Mouse (Mus musculus) liver, adult (tissue): Measurements from ENCODE around the gene Traip.

ENCODE experiments used
- GATA4 ChIP-seq: IDR thresholded peaks from 2 replicates; pipeline ENCODE4 v1.6.1; 2014; ENCODE audit warnings: mild to moderate bottlenecking, low read length; ENCODE audit not compliant: insufficient replicate concordance

Traip gene

DNA sequence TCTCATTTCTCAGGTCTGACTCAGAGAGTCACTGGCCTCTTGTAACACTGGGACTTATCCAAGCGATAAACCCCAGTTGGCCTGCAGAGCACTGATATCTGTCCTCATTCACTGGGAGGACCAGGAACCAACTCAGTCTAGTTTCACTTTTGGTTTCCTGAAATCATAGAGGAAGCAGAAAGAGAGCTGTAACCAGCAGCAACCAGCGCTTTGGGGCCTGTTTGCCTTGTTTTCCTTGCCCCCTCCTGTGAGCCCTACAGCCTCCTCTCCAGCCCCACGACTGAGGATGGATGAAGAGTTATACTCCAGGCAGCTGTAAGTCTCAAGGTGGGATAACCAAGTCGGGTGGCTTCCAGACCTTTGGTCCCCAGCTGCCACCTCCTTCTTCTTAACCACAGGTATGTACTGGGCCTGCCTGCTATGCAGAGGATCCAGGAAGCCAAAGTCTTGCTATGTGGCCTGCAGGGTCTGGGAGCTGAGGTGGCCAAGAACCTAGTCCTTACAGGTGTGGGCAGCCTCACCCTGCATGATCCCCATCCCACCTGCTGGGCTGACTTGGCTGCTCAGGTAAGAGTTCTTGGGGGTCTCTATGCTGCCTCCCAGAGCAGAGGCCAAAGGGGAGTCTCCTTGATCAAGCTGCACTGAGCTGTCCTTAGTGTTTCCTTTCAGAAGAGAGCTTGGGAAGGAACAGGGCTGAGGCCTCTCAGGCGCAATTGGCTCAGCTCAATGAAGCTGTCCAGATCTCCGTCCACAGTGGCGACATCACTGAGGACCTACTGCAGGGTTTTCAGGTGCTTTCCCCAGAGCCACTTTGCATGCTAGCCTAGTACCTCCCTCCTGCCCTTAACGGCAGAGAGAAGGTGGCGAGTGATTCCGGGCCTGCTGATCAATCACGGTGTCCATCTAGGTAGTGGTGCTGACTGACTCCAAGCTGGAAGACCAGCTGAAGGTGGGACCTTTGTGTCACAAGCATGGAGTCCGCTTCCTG is 25.8 kb downstream of the Traip start, which contains the start of gene Uba7:
TSS of gene Uba7 (plus strand) at position 107 of the 988 bp plus-strand sequence.
- peak; percentile 97 for TF ChIP-seq GATA4

DNA sequence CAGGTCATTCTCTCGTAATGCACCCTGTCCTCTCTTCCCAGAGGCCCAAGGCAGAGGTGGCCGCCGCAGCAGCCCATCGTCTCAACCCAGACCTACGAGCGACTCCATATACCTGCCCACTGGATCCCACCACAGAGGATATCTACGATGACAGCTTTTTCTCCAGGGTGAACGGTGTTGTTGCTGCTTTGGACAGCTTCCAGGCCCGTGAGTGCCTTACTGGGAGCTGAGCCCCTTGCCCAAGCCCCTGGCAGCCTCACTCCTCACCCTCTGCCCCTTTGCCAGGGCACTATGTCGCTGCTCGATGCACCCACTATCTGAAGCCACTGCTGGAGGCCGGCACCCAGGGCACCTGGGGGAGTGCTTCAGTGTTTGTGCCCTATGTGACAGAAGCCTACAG is 28.9 kb downstream of the Traip start:
- no peak for TF ChIP-seq GATA4

DNA sequence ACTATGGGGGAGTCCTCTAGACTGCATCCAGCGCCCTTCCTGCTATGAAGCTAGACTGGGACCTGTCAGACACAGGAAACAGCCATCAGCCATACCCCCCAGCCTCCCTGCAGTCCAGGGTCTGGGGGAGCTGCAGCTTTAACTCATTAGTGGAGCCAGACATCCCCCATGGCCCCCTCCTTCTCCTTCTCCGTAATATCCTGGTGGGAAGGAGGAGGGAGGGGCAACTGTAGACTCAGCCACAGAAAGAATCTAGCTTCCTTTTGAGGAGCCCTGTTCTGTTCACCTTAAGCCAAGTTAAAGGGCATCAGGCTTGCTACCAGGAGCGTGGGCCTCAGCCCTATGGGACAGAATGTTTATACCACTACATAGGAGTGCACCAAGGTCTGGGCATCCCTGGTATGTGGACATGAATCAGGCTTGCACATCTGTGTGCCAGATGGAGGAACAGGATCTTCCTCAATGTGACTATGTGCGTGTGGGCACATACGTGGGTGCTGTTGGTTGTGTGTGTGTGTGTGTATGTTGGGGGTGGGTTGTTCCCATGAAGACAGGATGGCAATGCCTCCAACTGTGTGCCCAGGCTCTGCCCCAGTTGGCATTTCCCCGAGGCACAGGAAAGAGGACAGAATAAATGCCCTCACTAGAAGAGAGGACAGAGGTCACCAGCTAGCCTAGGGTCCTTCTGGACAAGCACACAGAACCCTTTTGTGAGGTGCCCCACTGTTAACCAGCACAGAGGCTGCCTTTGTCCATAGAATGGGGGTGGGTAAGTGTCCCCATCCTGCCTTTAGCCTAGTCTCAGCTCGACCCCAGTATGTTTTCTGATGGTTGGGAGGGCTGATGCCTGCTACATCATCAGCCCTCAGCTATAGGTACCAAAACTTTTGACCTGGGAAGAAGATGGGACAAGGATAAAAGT is 32.0 kb downstream of the Traip start:
- no peak for TF ChIP-seq GATA4

DNA sequence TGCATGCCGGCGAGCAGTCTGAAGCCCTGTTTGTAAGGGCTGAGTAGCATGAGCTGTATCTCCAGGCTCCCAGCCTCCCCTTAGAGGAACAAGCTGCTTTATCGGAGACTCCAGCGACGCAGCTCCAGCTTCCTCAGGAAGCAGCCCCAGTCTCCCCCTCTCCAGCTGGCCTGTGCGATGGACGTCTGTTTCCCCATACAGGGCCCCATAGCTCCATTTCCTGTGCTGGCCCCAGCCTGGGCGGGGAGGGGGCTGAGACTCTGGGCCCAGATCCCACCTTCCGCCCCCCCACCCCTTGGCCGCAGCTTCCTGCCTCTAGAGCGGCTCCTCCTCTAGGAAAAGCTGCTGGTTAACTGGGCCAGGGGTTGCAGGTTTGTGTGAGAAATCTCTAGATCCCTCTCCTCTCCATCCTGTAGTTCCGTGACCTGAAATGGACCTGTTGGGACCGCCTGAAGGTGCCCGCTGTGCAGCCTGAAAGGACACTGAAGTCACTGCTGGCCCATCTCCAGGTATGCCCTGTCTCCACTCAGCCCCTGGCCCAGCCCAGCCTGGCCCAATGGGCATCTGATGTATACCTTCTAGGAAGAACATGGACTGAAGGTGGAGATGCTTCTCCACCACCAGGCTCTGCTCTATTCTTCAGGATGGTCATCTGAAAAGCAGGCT is 32.9 kb downstream of the Traip start, which contains the start of gene Gm20661:
TSS of gene Gm20661 (plus strand) at position 378 of the 666 bp plus-strand sequence.
- peak; percentile 93; the same call in 1 of the 2 replicates for TF ChIP-seq GATA4

DNA sequence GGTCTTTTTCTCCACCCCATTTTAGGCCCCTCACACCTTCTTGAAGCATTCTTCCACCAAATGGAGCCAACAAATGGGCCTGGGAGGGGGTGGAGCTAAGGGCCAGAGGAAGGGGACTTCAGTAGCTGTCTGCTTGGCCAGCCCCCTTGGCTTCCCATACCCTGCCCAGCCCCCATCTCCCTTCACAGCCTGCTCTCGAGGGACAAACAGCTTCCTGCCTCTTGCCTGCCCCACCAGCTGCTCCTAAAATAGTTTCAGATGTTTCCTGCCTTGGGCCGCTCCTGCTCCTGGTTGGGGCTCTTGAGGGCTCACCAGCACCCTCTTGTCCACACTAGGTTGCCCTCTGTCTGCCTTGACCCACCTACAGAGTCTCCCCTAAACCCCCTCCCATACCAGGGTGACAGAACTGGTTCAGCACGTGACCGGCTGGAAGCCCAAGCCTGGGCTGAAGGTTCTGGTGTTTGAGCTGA is 33.5 kb downstream of the Traip start:
- TF ChIP-seq GATA4 = no peak

DNA sequence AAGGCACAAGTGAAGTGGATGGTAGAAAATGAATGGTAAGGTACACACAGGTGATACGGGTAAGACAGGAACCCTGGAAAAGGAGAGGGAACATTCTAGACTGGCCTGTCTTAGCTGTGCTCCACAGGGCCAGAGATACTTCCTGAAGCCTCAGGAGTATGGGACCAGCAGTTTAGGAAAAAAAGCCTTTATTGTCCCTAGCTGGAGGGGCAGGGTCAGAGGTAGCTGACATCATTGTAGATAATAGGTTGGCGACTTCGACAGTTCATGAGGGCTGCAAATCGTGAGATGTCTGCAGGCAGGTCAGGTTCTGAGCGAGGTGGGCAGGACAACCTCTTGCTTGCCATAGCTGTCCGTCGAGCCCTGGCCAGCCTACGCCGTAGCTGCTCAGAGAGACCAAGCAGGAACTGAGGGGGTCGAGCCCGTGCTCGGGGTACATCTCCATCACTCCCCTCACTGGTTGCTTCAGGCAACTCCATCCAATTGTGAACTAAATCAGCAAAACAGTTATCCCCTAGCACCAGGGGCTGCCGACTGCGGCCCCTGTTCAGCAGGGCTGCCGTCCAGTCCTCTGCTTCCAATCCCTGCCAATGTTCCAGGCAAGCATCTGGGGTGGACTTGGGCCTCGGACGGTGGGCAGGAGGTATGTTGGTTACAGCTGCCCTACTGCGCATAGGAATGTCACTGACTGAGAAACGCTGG is 34.3 kb downstream of the Traip start:
- TF ChIP-seq GATA4 = no peak

DNA sequence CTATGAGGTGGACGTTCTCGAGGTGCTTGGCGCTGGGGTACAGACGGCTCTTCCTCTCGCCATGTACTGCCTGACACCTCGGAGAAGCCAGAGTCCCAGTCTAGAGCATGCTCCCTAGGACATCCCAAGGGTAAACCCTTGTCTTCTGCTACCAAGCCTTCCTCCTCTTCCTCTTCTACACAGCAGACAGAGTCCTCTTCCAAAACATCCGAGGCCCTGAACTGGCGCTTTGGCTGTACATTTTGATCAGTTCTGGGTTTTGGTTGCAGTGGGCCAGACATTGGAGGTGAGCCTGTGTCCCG is 34.8 kb downstream of the Traip start:
- TF ChIP-seq GATA4 = no peak

DNA sequence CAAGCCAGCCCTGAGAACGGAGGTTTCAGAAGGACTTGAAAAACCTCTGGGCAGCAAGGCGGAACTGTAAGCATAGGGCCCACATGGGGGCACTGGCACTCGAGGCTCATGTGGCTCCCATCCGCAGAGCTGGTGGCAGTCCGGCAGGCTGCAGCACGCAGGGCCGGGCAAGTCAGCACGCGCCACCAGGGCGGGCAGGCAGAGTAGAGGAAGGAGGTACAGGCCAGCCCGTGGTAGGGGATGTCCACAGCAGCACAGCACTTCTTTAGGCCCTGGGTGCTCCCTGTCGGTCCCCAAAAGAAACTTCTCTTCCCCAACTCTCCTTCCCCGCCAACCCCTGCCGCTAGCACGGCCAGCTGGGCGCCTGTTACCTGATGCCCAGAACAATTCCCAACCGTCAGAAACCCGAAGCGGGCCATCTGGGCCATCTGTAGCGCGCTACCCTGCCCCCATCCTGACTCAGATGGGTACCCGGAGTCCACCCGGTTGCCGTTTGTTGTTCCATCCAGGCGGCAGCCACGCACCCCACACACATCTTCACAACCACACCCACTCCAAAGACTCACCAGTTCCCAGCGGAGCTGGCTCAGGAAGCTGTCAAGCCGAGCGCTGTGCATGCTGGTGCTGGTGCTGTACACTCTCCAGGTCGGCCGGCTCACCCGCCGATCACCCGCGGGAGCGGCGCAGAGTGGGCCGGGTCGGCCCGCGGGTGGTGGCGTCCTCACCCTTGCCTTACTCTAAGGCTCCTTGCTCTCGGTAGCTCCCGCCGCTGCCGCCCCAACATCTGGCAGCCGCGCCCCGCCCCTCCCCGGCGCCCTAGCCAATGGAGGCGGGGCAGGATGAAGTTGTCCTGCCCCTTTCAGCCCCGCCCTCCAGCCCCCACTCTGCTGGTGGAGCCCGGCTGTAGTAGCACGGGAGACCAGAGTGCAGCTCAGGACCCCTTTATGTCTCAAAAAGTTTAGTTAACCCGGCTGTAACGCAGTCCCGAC is 35.5 kb downstream of the Traip start, which contains the start of gene Inka1:
TSS of gene Inka1 (minus strand) at position 749 of the 989 bp plus-strand sequence.
- TF ChIP-seq GATA4 = no peak

DNA sequence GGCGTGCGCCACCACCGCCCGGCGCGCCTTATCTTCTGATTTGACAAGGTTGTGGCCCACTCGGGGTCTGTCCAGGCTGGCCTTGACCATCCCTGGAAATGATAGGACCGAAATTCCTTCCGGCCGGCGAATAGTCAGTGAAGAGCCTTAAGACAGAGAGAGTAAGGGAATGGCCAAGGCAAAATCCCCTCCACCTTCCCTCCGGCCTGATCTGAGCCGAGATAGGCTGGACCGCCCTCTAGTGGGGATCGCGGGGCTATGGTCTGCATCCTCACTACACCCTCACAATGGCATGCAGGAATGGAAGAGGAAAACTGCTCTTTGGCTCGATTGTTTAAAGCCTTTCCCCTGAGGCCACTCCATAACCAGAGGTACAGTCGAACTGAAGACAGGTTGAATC is 36.4 kb downstream of the Traip start:
- TF ChIP-seq GATA4 = peak; percentile 85; the same call in 1 of the 2 replicates

DNA sequence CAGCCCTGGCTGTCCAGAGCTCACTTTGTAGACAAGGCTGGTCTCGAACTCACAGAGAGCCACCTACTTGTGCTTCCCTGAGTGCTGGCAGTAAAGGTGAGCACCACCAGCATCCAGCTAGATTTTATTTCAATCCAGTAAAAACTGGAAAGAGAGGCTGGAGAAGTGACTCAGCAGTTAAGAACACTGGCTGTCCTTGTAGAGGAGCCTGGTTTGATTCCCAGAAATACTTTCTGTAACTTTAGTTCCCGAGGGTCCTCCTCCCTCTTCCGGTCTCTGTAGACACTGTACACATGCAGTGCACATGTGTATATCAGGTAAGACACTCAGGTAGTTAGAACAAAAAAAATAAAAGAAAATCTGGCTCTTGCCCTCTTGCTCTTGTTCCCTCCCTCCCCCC is 38.0 kb downstream of the Traip start:
- no peak for TF ChIP-seq GATA4

DNA sequence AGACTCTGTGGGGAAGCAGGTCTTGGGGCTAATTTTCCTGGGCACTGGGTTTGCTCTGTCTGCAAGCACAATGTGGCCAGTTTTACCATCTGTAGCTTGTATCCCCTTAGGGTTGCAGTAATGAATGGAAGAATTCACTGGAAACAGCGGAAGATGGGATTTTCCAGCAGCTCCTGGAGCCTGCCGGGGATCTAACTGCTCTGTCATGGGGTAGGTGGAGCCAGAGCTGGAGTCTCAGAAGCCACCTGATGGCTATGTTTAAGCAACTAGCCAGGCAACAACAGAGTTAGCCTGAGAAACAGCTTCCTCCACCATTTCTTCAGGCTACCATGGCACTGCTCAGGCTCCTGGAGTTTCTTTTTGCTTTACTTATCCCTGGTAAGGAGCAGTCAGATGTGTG is 42.3 kb downstream of the Traip start, which contains the start of gene Cdhr4:
TSS of gene Cdhr4 (plus strand) at position 301 of the 400 bp plus-strand sequence.
- no peak for TF ChIP-seq GATA4

DNA sequence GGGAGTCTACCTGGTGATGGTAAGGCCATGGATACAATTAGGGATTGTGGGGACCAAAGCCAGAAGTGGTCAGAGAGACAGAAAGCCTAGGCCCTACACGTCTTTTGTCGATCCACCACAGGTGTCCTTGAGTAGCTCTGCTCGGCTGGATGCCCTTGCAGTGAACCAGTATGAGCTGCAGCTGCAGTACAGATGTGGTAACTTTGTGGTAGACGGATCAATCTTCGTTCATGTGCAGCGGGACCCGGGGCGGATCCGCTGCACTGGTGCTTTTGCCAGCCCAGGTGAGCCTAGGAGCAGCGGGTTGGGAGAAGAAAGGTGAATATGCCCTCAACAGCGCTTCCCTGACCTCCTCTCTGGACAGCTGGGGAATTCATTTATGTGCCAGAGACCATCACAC is 43.1 kb downstream of the Traip start:
- TF ChIP-seq GATA4 = no peak

DNA sequence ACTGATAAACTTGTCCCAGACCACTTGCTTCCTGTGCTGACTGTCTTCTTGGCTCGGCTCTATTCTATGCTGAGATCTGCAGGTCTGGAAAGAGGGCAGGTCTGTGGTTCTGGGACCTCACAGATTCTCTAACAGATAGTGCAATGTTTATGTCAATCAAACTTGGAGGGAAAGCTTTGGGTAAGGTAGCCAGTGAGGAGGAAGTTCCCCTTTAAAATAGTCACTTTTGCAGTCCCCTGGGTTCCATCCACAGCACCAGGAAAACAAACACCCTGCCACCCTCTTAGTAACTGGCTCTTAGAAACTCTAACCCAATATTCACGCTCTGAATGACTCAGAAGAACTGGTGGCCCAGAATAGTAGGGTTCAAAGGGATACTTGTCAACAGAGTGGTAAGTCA is 44.5 kb downstream of the Traip start:
- no peak for TF ChIP-seq GATA4
